Mouse (Mus musculus) heart, embryonic 16.5 days (tissue): Measurements from ENCODE around the gene Kank3. TPM values are rescaled to one million over a fixed set of nuclear protein-coding genes. Genes with fewer than 3 reads are reported as not detected.

Experiments used
- ATAC-seq: fragments of 200-750 bp; cut with Nextera tagmentation; replicated peaks from 2 replicates; pipeline ENCODE4 v1.8.0; 2017; ENCODE audit warnings: moderate number of reproducible peaks; ENCODE audit not compliant: insufficient read depth, low FRiP score; ENCODE audit errors: extremely low read depth
- H3K27ac ChIP-seq: fragments of 300-500 bp; sonication (generic); 2 replicates; pipeline ENCODE4 v1.5.1; 2014; ENCODE audit warnings: mild to moderate bottlenecking, low read length, control low read depth, moderate library complexity
- H3K27me3 ChIP-seq: fragments of 300-500 bp; sonication (generic); 2 replicates; pipeline ENCODE4 v1.6.1; 2014; ENCODE audit warnings: low read length, mixed read lengths; ENCODE audit not compliant: control insufficient read depth, insufficient read depth
- H3K36me3 ChIP-seq: fragments of 300-500 bp; sonication (generic); 2 replicates; pipeline ENCODE4 v1.6.1; 2014; ENCODE audit not compliant: control insufficient read depth, insufficient read depth
- H3K4me1 ChIP-seq: fragments of 300-500 bp; sonication (generic); 2 replicates; pipeline ENCODE4 v1.6.1; 2014; ENCODE audit warnings: low read length, mixed read lengths; ENCODE audit not compliant: control insufficient read depth, insufficient read depth
- H3K4me2 ChIP-seq: fragments of 300-500 bp; sonication (generic); 2 replicates; pipeline ENCODE4 v1.6.1; 2014; ENCODE audit warnings: low read depth, mild to moderate bottlenecking, control low read depth, low read length
- H3K4me3 ChIP-seq: fragments of 300-500 bp; sonication (generic); 2 replicates; pipeline ENCODE4 v1.5.1; 2014; ENCODE audit warnings: mild to moderate bottlenecking, control low read depth, low read length
- H3K9ac ChIP-seq: fragments of 300-500 bp; sonication (generic); 2 replicates; pipeline ENCODE4 v1.6.1; 2014; ENCODE audit warnings: low read length, control low read depth
- H3K9me3 ChIP-seq: fragments of 300-500 bp; sonication (generic); replicated peaks from 2 replicates; pipeline ENCODE4 v1.6.1; 2016; ENCODE audit warnings: low read length; ENCODE audit not compliant: control insufficient read depth
- WGBS: fragments of 180-500 bp; shearing (Covaris S2); extraction: QIAGEN DNeasy Blood & Tissue Kit; methylation state at CpG from one replicate; pipeline ENCODE4 v1.1.7; 2014; 5-methylcytosine and 5-hydroxymethylcytosine counted together
- polyA plus RNA-seq: library from polyadenylated mRNA; unstranded; fragments of >200 nt; fragmentation: Nextera tagmentation; extraction: Ambion mirVana; gene quantifications from 2 replicates; pipeline ENCODE4 v1.2.1, GENCODE M21; 2015

Kank3 gene
- polyA plus RNA-seq, 1 experiment from 2014 or later = 48.5 TPM

GRCm38 (mm10) chr17:33779967-33780295 lies 30.4 kb upstream of the Kank3 start:
- H3K4me1 ChIP-seq = peaks cover 58% of the 10 kb centered on the region
- 72% methylated on average over 5 of the region's 5 CpGs for WGBS
- peaks cover 18% of the 10 kb centered on the region for H3K36me3 ChIP-seq
- H3K9ac ChIP-seq = peak overlapping the region; percentile 57
- ATAC-seq = no peak
- H3K4me2 ChIP-seq = peak overlapping the region; percentile 93
- H3K9me3 ChIP-seq = no peaks in the 10 kb centered on the region
- H3K4me3 ChIP-seq = peak overlapping the region; percentile 58
- H3K27me3 ChIP-seq = no peaks in the 10 kb centered on the region
- H3K27ac ChIP-seq = peak overlapping the region; percentile 96

GRCm38 (mm10) chr17:33780431-33780830 lies 29.9 kb upstream of the Kank3 start:
- Histone ChIP-seq H3K4me3 (peak overlapping the region; percentile 58), H3K4me1 (peaks cover 62% of the 10 kb centered on the region), H3K27me3 (no peaks in the 10 kb centered on the region), H3K36me3 (peaks cover 14% of the 10 kb centered on the region), H3K9me3 (no peaks in the 10 kb centered on the region), H3K9ac (peak overlapping the region; percentile 76), H3K27ac (peak overlapping the region; percentile 96), H3K4me2 (peak overlapping the region; percentile 93)
- no peak for ATAC-seq
- 66% methylated on average over 5 of the region's 5 CpGs for WGBS

- peak within 1 kb of the TSS; percentile 96 for H3K27ac ChIP-seq
- no peaks in the 10 kb centered on the region for H3K9me3 ChIP-seq
- peak; percentile 63 for ATAC-seq
- H3K4me3 ChIP-seq = peak within 1 kb of the TSS; percentile 58
- WGBS = 1% methylated on average over 50 of the region's 50 CpGs
- peaks cover 62% of the 10 kb centered on the region for H3K4me1 ChIP-seq
- peak within 1 kb of the TSS; percentile 76 for H3K9ac ChIP-seq
- H3K4me2 ChIP-seq = peak within 1 kb of the TSS; percentile 93
- H3K27me3 ChIP-seq = no peaks in the 10 kb centered on the region
- H3K36me3 ChIP-seq = peaks cover 11% of the 10 kb centered on the region
Observed at GRCm38 (mm10) chr17:33781124-33781977, 29.0 kb upstream of the Kank3 start, which contains the start of gene Angptl4. Gene Angptl4 (minus strand): TSS chr17:33781830.

GRCm38 (mm10) chr17:33782067-33782466 lies 28.3 kb upstream of the Kank3 start:
- Histone ChIP-seq H3K4me3 (peak overlapping the region; percentile 58), H3K27me3 (no peaks in the 10 kb centered on the region), H3K4me1 (peaks cover 62% of the 10 kb centered on the region), H3K9ac (peak overlapping the region; percentile 76), H3K9me3 (no peaks in the 10 kb centered on the region), H3K4me2 (peak overlapping the region; percentile 93), H3K27ac (peak overlapping the region; percentile 96), H3K36me3 (peaks cover 4% of the 10 kb centered on the region; the same call in 1 of the 2 replicates)
- ATAC-seq = no peak
- 42% methylated on average over 4 of the region's 4 CpGs for WGBS

GRCm38 (mm10) chr17:33783408-33783807 lies 26.9 kb upstream of the Kank3 start:
- Histone ChIP-seq H3K4me1 (peaks cover 59% of the 10 kb centered on the region), H3K9me3 (no peaks in the 10 kb centered on the region), H3K4me3 (no peak overlapping the region), H3K36me3 (no peaks in the 10 kb centered on the region), H3K9ac (no peak overlapping the region), H3K27me3 (no peaks in the 10 kb centered on the region), H3K4me2 (no peak overlapping the region), H3K27ac (peak overlapping the region; percentile 68)
- no peak for ATAC-seq

GRCm38 (mm10) chr17:33784939-33785338 lies 25.4 kb upstream of the Kank3 start:
- Histone ChIP-seq H3K4me1 (peaks cover 46% of the 10 kb centered on the region), H3K4me3 (no peak overlapping the region), H3K4me2 (no peak overlapping the region), H3K27ac (no peak overlapping the region), H3K9me3 (no peaks in the 10 kb centered on the region), H3K36me3 (no peaks in the 10 kb centered on the region), H3K27me3 (no peaks in the 10 kb centered on the region), H3K9ac (no peak overlapping the region)
- WGBS = 62% methylated on average over 2 of the region's 2 CpGs
- ATAC-seq = no peak

GRCm38 (mm10) chr17:33786375-33786774 lies 23.9 kb upstream of the Kank3 start:
- Histone ChIP-seq H3K4me2 (no peak overlapping the region), H3K27me3 (no peaks in the 10 kb centered on the region), H3K27ac (no peak overlapping the region), H3K36me3 (no peaks in the 10 kb centered on the region), H3K9ac (no peak overlapping the region), H3K4me1 (peaks cover 33% of the 10 kb centered on the region), H3K4me3 (no peak overlapping the region), H3K9me3 (no peaks in the 10 kb centered on the region)
- ATAC-seq = no peak
- WGBS = 75% methylated on average over 18 of the region's 18 CpGs

GRCm38 (mm10) chr17:33788732-33789131 lies 21.6 kb upstream of the Kank3 start:
- H3K4me1 ChIP-seq = peaks cover 14% of the 10 kb centered on the region
- ATAC-seq = peak; percentile 79
- H3K4me3 ChIP-seq = no peak overlapping the region
- no peak overlapping the region for H3K9ac ChIP-seq
- H3K4me2 ChIP-seq = no peak overlapping the region
- H3K9me3 ChIP-seq = no peaks in the 10 kb centered on the region
- 0 out of 2 replicates have a peak, but pooled peaks cover 3% of the 10 kb centered on the region for H3K27me3 ChIP-seq
- H3K27ac ChIP-seq = 0 out of 2 replicates have a peak overlapping the region, but pooled peaks have one; percentile 26
- no peaks in the 10 kb centered on the region for H3K36me3 ChIP-seq
- 15% methylated on average over 4 of the region's 4 CpGs for WGBS

GRCm38 (mm10) chr17:33798306-33798705 lies 12.0 kb upstream of the Kank3 start:
- peaks cover 14% of the 10 kb centered on the region for H3K27me3 ChIP-seq
- H3K9me3 ChIP-seq = no peaks in the 10 kb centered on the region
- H3K4me3 ChIP-seq = no peak overlapping the region
- H3K27ac ChIP-seq = no peak overlapping the region
- WGBS = 42% methylated on average over 3 of the region's 3 CpGs
- H3K4me2 ChIP-seq = no peak overlapping the region
- no peak for ATAC-seq
- no peaks in the 10 kb centered on the region for H3K36me3 ChIP-seq
- H3K4me1 ChIP-seq = no peaks in the 10 kb centered on the region
- H3K9ac ChIP-seq = no peak overlapping the region
